Mouse (Mus musculus) left cerebral cortex, adult 18-20 months (tissue): Measurements from ENCODE around the gene Wdr1. TPM values are rescaled to one million over a fixed set of nuclear protein-coding genes. Genes with fewer than 3 reads are reported as not detected.
"Not testable (repeated sequence)": the region's sequence is repeated elsewhere in the genome, so short reads cannot be mapped to it uniquely, and the experiment has no call there.

ENCODE experiments used
- DNase-seq, 2 experiments: peaks; one replicate each; pipeline ENCODE4 v3.0.0; 2021 to 2022; ENCODE audit warnings: low spot score in 2 of 2, mixed read lengths in 1 of 2
- total RNA-seq, 2 experiments: library from RNA; stranded (reverse); gene quantifications; 2 replicates each; pipeline ENCODE4 v1.2.3; 2021

The Wdr1 gene
- total RNA-seq, 2 experiments from 2014 or later = 150 to 157 TPM

DNA sequence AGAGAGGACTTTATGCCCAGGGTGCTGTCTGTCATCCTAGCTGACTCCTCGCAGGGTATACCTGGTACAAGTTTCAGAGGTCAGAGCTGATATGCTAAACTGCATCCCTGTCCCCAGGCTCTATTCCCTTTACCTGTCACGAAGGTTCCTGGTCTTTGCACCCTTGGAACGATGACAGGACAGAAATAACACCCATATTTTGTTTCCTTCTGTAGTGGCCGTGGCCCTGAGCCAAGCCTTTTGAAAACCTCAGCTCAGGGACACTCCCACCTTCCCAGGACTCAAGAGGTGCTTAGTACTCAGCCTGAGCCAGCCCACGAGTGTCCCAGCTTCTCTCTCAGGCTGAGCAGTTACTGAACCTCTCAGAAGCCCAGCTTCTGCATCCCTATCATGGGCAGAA, 64.5 kb downstream of the Wdr1 start:
- no peak for DNase-seq

DNA sequence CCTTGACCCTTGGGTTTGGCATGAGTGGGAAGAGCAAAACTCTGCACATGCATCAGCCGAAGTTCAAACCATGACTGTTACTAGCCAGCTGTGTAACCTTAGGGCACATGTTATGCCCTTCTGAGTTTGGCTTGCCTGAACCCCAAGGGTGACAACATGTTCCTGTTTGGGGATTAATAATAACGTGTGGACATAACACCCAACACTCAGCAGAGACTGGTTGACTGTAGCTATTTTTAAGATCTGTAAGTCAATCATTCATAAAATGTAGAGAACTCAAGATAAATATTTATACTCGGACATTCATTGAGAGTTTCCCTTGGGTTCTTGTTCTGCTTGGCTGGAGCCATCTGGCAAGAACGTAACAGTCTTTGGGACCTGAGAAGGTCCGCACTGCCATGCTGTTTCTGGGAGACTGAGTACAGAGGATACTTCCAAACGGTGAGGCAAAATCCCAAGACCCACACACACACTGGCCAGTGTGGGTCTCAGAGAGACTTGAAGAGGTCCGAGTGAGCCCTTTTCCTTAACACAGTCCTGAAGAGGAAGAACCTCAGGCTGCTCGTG, 66.4 kb downstream of the Wdr1 start:
- DNase-seq = no peak

DNA sequence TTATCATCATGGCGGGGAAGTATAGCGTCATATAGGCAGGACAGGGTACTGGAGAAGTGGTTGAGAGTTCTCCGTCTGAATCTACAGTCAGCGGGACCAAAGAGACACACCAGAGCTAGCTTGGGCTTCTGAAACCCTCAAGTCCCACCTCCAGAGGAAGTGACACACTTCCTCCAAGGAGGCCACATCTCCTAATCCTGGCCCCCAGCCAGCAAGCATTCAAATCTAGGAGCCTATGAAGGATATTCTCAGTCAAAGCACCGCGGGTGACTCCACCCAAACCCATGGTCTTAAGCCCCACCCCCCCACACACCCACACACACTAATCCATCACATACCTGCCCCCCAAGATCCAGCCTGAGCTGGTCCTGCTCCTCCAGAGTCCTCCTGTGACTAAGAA, 69.1 kb downstream of the Wdr1 start:
- DNase-seq = no peak

DNA sequence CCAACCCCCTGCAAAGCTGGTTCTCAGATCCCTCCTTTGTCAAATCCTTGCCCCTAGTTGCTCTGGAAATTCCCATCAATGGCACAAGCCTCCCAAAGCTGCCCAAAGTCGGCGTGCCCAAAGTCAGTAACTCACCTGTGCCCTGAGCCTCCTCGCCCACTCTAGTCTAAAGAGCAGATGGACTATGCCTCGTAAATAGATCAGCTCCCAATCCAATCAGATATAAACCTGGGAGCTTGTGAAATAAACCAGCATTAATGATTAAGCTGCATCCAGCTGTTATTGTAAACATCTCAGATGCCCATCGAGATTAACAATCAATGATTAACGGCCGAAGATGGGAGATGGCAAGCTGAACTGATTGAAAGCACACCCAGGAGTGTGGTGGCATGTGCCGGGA, 71.3 kb downstream of the Wdr1 start:
- DNase-seq = no peak

DNA sequence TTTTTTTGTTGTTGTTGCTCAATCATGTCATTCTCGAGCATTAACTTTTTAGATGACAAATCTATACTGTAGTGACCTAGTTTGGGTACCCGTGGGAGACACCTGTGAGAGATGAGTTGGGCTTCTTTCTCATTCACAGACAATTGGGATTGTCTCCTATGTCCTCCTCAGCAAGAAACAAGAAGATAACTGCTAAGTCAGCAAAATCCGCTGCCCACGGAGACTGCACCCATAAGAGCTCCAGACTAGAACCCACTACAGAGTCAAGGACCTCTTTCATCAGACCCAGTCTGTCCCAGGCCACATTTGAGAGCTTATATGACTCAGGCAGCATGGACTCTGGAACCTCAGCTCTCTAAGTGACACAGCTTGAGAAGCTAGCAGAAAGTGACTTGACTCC, 73.3 kb downstream of the Wdr1 start:
- DNase-seq = no peak

DNA sequence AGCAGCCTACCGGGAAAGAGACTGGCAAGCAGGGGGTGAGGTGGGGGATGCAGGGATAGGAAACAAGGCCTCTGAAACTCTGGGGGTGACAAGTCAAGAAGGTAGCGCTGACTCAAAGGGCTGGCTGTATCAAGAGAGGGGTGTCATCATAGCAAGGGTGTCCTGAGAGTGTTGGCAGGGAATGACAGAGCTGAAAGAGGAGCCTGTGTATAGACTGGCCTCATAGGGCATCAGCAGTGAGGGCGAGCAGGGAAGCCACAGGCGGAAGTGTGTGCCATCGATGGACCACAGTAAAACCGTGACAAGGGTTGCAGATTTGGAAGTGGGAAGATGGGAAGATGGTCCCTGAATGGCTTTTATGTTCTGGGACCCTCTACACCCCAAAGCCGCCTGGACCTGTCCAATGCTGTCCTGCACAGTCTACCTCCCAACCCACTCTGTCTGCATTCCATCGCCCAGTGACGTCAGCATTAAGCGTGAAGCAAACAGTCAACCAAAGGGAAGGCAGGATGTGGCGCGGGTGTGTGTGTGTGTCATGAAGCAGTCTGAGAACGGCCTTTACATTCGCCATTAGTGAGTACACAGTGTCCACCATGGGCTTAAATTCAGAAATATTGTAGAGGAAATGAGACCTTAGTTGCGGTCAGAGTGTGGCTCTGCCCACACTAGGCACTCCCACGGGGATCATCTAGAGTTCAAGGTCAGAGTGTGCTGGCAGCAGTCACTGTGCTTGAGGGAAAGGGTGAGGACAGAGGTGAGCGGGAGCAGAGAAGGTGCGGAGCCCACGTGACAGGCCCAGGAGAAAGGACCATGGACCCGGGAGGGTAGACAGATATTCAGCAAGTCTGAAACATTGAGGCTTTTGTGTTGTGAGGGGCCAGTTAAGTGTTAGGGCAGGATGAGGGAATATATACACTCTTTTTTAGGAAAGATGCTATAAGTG, 74.1 kb downstream of the Wdr1 start:
- no peak for DNase-seq

DNA sequence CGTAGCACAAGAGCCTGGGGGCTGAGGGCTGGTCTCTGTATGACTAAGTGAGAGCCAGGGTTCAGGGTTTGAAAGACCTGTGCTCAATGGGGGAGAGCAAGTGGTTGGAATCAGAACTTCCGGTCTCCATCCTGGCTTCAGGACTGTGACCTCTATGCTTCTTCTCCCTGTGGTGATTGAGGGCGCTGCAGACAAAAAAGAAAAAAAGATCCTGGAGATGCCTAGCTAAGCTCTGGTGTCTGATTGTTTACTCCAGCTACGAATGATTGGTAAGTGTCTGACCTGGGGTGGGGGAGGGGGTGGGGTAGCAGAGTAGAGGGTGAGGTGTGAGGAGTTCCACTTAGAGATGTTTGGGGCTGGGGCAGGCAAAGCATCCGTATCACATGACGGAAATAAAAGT, 75.0 kb downstream of the Wdr1 start:
- no peak for DNase-seq

DNA sequence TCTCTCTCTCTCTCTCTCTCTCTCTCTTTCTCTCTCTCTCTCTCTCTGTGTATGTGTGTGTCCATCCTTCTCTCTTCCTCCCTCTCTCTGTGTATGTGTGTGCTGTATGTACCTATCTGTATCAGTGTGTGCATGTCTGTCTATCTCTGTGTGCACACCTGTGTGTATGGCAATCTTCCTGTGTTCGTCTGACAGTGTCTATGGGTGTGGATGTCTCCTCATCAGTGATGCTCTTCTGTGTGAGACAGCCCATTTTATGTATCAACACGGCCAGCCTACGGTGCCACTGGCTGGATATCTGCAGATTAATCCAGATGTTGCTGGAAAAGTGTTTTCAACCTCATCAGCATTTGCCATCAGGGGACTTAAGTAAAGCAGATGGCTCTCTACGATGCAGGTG, 75.8 kb downstream of the Wdr1 start:
- no peak for DNase-seq

DNA sequence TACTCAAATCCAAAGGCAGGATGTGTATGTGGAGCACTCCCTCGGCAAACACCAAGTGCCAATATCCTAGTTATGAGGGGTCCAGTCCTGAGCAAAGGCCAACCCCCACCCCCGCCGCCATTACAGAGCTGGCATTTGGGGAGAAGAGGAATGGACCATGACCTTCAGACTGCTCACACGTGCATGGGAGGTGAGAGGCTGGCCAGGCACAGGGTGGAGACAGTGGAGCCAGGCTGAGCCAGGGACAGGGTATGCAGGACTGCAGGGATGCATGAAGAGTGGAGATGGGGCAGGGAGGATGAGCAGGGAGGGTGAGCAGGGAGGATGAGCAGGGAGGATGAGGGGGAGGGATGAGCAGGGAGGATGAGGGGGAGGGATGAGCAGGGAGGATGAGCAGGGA, 77.1 kb downstream of the Wdr1 start:
- DNase-seq = no peak

DNA sequence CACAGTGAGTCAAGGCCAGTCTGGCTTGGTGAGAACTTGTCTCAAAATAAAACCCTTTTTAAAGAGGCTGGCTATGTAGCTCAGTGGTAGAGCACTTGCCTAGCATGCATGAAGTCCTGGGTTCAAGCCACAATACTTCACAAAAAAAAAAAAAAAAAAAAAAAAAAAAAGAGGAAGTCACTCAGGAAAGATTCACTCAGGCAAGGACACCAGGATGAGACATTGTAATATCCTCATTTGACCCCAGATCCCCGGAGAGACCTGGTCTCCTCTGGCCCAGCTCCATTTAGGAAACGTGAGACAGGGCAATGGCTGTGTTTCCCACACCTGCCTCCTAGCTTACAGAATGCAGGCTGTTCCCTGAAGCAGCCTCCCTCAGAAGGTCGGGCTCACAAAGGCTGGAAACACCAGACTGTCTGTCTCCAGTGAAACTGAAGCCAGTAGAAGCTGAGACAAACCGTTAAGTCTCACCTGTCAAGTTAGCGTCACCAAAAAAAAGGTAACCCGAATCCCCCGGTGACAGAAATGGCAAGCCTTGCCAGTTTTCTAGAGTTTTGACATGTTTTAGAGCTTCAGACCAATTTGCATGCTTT, 79.4 kb downstream of the Wdr1 start:
- DNase-seq = no peak

DNA sequence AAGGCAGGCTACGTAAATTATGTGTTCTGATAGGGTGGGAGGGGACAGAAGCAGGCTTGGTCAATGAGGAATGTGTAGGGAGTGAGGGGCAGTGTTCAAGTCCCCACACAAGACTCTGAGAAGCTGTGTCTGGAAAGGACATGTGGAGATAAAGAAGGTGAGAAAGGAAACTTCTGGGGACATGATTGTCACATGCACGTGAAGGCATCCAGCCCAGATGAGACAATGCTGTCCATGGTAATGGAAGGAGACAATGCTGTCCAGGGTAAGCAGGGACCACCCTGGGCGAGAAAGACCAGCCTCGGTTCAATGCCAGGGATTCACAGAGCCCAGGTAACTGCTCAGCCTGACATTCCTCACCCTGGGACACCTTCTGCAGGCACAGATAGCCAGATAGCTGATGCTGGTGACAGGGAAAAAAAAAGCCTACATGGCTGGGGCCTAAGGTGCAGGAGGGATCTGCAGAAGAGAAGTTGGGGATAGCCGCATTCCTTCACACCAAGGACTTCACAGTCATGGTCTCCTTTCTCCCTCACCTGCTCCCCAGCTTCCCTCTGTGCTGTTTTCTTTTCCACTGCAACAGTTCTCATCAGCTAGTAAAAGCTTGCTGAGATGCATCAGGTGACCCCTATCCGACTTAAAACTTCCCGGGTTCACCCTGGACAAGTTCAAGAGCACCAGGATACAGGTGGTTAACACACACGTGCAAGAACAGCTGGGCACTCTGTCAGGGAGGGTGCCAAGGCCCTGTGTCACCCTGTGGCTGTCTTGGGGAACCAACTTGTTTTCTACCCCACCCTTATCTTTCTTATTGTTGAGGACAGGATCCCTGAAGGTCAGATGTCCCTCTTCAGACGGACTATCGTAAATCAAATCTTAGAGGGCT, 82.0 kb downstream of the Wdr1 start:
- no peak for DNase-seq

DNA sequence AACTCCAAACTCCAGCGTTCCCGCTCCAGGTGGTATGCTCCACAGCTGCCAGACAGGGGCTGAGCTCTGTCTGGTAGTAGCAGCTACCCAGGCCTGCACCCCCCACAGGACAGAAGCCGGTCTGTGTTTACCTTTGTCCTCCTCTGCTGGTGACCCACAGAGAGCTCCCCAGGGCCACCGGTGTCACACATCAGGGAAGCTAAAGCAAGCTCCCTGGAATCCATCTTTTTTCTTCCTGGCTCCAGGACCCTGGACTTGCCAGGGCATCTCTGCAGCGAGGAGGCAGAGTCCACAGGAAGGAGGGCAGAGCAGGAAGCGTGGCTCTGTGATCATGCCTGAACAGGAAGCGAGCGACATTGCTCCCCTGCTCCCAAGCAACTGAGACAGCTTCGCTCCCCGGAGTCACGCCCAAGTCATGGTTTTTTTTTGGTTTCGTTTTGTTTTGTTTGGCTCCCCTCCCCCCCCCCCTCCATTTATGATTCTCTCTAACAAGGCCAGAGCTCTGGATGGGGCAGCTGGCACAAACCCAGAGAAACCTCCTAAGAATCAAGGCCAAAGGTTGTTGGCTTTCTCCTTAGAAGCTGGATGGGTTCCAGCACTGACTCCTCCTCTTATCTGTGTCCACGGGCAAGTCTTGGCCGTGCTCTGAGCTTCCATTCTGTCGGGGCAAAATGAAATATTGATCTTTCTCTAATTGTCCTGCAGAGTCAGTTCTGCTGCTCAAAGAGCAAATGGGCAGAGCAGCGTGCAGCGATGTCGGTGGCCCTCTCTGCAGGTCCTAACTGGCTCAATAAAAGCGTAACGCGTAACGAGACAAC, 82.9 kb downstream of the Wdr1 start:
- no peak for DNase-seq

DNA sequence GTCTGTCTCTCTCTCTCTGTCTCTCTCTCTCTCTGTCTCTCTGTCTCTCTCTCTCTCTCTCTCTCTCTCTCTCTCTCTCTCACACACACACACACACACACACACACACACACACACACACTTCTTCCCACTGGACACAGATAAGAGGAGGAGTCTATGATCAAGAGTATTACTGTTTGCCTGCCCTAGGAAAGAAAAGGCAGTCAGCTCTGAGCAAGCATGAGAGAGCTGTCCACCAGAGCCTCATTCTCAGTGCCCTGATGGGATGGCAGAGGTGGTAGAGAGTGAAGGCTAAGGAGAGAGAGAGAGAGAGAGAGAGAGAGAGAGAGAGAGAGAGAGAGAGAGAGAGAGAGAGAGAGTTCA, 83.5 kb downstream of the Wdr1 start:
- not testable (repeated sequence) for DNase-seq

DNA sequence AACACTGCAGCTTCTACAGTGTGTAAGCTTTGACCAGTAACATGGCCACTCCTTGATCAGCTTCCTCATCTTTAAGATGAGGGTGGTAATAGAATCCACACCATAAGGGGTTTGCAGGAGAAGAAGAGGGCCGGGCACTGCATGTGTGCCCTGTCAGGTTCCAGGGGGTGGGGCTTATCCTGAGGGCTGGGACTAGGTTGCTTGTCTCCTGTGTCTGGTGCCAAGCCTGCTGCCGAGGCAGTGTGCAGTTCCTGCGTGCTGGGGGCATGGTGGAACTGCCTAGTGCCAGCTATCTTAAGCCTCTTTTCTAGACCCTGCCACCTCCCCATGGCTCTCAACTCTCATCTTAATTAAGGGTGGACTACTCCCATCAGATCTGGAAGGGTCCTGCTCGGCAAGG, 84.0 kb downstream of the Wdr1 start:
- DNase-seq = no peak

DNA sequence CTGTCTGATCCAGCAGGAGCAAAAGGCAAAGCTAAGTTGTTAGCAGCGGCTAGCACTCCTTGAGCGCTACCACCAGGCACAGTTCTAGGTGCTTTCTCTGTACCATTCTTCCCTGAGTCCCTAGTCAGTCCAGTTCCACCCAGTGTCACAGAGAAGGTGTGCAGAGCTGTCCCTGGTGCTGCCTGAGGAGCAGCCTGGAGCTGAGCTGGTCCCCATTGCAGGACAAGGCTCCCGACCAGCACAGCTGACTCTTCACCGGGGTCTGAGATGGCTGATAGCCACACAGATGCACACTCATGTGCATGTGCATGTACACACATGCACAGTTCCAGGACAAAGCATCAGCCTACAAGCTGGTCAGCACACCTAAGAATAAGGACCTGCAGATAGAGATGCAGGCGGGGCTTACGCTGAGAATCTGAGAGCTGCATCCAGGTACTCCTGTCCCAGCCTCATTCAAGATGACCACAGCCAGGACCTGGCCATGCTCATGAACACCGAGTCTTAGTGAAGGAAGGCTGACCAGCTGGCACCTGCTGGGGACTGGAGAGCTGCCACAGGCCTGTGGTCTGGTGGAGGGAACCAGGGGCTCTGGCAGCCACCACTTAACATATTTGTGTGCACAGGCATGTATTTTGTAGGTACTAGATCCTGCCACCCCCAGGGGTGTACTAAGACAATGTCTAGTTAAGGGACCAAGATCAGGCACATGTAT, 85.1 kb downstream of the Wdr1 start:
- DNase-seq = no peak

DNA sequence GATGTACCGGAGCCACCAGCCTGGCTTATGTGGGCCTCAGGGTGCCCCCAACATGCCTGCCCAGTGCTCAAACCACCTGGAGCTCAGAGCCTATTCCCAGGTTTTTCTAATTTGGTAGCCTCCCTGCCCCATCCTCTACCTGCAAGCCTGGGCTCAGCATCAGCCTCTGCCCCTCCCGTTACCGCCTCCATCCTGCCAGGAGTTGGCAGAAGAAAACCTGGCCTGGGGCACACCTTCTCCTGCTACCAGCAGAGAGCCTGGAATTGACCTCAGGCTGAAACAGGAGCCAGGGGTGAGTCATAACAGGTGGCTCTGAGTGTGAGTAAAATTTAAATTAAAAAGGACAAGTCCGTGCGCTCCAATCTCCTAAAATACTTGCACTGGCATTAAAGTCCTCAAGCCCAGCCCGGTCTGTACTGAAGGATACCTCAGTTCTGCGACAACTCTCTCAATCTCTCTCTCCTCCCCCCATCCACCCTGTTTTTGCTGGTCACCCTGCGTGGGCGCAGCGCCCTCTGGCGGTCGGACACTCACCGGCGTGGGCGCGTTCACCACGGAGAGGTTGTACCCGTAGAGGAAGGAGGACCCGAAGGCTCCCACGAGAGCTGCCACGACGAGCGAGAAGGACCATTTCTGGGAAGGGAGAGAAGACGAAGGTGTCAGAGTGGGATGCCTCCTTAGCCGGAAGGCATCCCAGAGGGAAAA, 86.0 kb downstream of the Wdr1 start:
- DNase-seq = peak; percentile 68 to 71
